Mouse (Mus musculus): ENCODE data around the gene Pcsk5. TPM values are rescaled to one million over a fixed set of nuclear protein-coding genes. Genes with fewer than 3 reads are reported as not detected.

Gene Pcsk5
- total RNA-seq, 2 experiments from 2014 or later = 14.2 to 14.7 TPM

GRCm38 (mm10) chr19:17650831-17651502 lies 186.5 kb downstream of the Pcsk5 start:
- Histone ChIP-seq H3K27ac (no peak overlapping the region), H3K4me3 (no peak overlapping the region)
- TF ChIP-seq CTCF (conservative IDR thresholded peaks at IDR 0.05) = no peak
- no peak for DNase-seq (ENCODE audit: low spot score in 2 of 2)

- no peak overlapping the region for H3K27ac ChIP-seq
- TF ChIP-seq CTCF (conservative IDR thresholded peaks at IDR 0.05) = no peak
- H3K4me3 ChIP-seq = no peak overlapping the region
- DNase-seq (ENCODE audit: low spot score in 2 of 2) = no peak
Measured at GRCm38 (mm10) chr19:17649967-17650366, 187.5 kb downstream of the Pcsk5 start.

GRCm38 (mm10) chr19:17643128-17643797 lies 194.2 kb downstream of the Pcsk5 start:
- Histone ChIP-seq H3K27ac (no peak overlapping the region), H3K4me3 (no peak overlapping the region)
- no peak for DNase-seq (ENCODE audit: low spot score in 2 of 2)
- TF ChIP-seq CTCF (conservative IDR thresholded peaks at IDR 0.05) = peak; percentile 67

- no peak overlapping the region for H3K27ac ChIP-seq
- TF ChIP-seq CTCF (conservative IDR thresholded peaks at IDR 0.05) = no peak
- no peak for DNase-seq (ENCODE audit: low spot score in 2 of 2)
- no peak overlapping the region for H3K4me3 ChIP-seq
Measured at GRCm38 (mm10) chr19:17635984-17636383, 201.4 kb downstream of the Pcsk5 start.

- Histone ChIP-seq H3K4me3 (no peak overlapping the region), H3K27ac (no peak overlapping the region)
- TF ChIP-seq CTCF (conservative IDR thresholded peaks at IDR 0.05) = no peak
- DNase-seq (ENCODE audit: low spot score in 2 of 2) = no peak
Measured at GRCm38 (mm10) chr19:17615646-17616045, 221.8 kb downstream of the Pcsk5 start.

GRCm38 (mm10) chr19:17606510-17606909 lies 230.9 kb downstream of the Pcsk5 start:
- DNase-seq (ENCODE audit: low spot score in 2 of 2) = no peak
- Histone ChIP-seq H3K4me3 (no peak overlapping the region), H3K27ac (no peak overlapping the region)
- no peak for TF ChIP-seq CTCF (conservative IDR thresholded peaks at IDR 0.05)

- Histone ChIP-seq H3K4me3 (no peak overlapping the region), H3K27ac (no peak overlapping the region)
- DNase-seq (ENCODE audit: low spot score in 2 of 2) = no peak
- no peak for TF ChIP-seq CTCF (conservative IDR thresholded peaks at IDR 0.05)
Measured at GRCm38 (mm10) chr19:17606093-17606492, 231.3 kb downstream of the Pcsk5 start.

- Histone ChIP-seq H3K27ac (no peak overlapping the region), H3K4me3 (no peak overlapping the region)
- DNase-seq (ENCODE audit: low spot score in 2 of 2) = peak; percentile 56 to 59
- TF ChIP-seq CTCF (conservative IDR thresholded peaks at IDR 0.05) = no peak
Measured at GRCm38 (mm10) chr19:17603322-17603721, 234.1 kb downstream of the Pcsk5 start.

- no peak overlapping the region for H3K4me3 ChIP-seq
- no peak for TF ChIP-seq CTCF (conservative IDR thresholded peaks at IDR 0.05)
- no peak for DNase-seq (ENCODE audit: low spot score in 2 of 2)
- no peak overlapping the region for H3K27ac ChIP-seq
Measured at GRCm38 (mm10) chr19:17600347-17600746, 237.1 kb downstream of the Pcsk5 start.

- Histone ChIP-seq H3K4me3 (no peak overlapping the region), H3K27ac (no peak overlapping the region)
- no peak for TF ChIP-seq CTCF (conservative IDR thresholded peaks at IDR 0.05)
- no peak for DNase-seq (ENCODE audit: low spot score in 2 of 2)
Measured at GRCm38 (mm10) chr19:17592790-17593189, 244.6 kb downstream of the Pcsk5 start.

GRCm38 (mm10) chr19:17591335-17591734 lies 246.1 kb downstream of the Pcsk5 start:
- no peak for TF ChIP-seq CTCF (conservative IDR thresholded peaks at IDR 0.05)
- no peak overlapping the region for H3K27ac ChIP-seq
- no peak overlapping the region for H3K4me3 ChIP-seq
- no peak for DNase-seq (ENCODE audit: low spot score in 2 of 2)

- no peak for TF ChIP-seq CTCF (conservative IDR thresholded peaks at IDR 0.05)
- H3K4me3 ChIP-seq = no peak overlapping the region
- no peak overlapping the region for H3K27ac ChIP-seq
- no peak for DNase-seq (ENCODE audit: low spot score in 2 of 2)
Measured at GRCm38 (mm10) chr19:17590314-17590713, 247.1 kb downstream of the Pcsk5 start.

GRCm38 (mm10) chr19:17577412-17577811 lies 260.0 kb downstream of the Pcsk5 start:
- TF ChIP-seq CTCF (conservative IDR thresholded peaks at IDR 0.05) = no peak
- no peak for DNase-seq (ENCODE audit: low spot score in 2 of 2)
- Histone ChIP-seq H3K4me3 (no peak overlapping the region), H3K27ac (no peak overlapping the region)

- H3K4me3 ChIP-seq = no peak overlapping the region
- DNase-seq (ENCODE audit: low spot score in 2 of 2) = no peak
- no peak for TF ChIP-seq CTCF (conservative IDR thresholded peaks at IDR 0.05)
- no peak overlapping the region for H3K27ac ChIP-seq
Measured at GRCm38 (mm10) chr19:17574564-17574963, 262.9 kb downstream of the Pcsk5 start.

Measured in layer of hippocampus, adult 2 months (tissue).